Mouse (Mus musculus): ENCODE measurements around the gene Sept9.
"Not testable (repeated sequence)": the region's sequence is repeated elsewhere in the genome, so short reads cannot be mapped to it uniquely, and the experiment has no call there.

The Sept9 gene

DNA sequence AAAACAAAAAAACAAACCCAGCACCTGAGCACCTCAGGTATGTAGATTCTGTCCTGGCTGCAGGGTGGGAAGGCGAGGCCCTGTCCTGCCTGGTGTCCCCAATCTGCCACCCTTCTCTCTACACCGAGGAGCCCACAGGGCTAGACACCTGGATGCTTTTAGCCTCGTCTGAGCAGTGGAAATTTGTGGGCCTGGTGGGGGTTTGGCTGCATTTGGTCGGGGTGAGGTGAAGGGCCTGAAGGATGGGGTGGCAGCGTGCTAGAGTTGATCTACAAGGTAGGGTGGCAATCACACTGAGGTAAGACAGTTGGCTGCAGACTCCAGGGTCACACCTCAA lies 125.6 kb downstream of the Sept9 start:
- DNase-seq (ENCODE audit: low read depth, low spot score), result no peak

DNA sequence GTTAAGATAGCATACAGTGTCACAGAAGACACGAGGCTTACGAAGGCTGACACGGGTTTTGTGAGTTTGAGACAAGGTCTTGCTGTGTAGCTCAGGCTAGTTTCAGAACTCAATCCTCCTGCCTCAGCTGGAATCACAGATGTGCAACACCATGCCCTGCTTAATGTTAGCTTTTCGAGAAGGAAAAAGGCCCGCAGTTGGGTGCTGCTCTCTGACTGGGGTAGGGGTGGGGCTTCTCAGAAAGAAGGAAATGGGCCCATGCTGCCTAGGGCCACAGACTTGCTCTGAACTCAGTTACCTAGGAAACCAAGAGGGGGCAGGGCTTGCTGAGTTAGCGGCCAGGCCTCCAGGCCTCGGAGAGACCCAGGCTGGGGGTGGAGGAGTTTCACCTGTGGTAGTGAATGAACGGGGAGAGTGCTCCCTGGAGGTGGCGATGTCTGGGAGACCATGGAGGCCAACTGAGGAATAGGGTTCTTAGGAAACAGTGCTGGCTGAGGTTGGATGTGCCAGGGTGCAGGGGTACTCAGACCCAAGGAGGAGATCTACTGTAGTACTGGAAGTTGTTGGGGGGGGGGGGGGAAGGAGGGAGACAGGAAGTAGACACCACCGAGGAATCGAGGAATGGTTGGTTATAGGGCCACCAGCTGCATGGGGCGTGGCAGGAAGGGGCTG lies 126.1 kb downstream of the Sept9 start:
- DNase-seq (ENCODE audit: low read depth, low spot score), result peak; percentile 95

DNA sequence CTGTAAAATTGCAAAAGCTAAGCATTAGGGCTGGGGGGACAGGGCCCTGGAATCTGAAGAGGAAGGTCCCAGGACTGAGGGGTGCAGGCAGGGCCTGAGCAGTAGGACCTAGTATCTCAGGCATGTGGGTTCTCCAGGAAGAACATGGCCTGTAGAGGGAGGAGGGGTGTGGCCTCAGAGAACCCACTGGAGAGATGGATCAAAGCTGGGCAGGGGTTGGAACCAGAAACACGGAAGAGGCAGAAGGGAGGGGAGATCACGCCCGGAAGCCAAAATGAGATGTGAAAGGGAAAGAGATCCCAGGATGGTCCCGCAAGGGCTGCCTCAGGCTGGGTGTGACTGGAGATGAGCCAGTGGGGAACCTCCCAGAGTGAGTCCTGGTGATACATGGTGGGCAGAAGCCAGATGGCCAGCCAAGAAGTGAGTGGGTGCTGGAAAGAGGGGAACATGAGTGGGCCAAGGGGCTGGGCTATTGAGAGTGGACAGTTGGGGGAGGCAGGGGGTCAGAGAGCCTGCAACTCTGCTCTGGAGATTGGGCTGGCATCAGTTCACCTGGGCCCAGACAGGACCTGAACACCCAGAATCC lies 126.8 kb downstream of the Sept9 start:
- DNase-seq (ENCODE audit: low read depth, low spot score), result peak; percentile 87

DNA sequence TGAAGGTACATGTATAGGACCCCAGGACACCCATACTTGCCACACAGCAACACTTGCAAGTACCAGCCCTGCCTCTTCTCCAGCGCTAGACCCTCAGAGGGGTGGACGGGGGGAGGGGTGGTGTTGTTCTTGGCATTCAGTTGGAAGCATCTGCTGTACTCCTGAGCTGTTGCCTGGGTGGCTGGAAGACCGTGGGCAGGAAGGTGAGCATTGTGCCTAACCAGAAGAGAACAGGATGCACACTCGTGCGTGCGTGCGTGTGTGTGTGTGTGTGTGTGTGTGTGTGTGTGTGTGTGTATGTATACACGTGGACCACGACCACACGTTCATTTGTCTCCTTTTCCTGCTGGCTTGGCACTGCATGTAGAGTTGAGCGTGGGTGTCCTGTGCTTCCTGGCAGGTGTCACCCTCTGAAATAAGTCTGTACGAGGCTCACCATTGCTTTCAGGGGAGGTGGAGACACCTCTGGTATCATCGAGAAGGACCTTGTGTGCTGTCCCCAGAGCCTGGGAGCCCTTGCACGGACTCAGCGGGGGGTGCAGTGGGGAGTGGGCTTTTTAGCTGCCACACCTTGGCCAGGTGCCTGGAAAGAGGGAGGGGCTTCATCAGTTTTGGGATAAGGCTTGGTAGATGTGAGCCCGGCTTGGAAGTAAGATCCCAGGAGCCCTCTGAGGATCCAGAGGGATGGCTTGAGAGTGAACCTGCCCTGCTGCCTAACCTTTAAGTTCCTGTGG lies 127.6 kb downstream of the Sept9 start:
- DNase-seq (ENCODE audit: low read depth, low spot score), result no peak

DNA sequence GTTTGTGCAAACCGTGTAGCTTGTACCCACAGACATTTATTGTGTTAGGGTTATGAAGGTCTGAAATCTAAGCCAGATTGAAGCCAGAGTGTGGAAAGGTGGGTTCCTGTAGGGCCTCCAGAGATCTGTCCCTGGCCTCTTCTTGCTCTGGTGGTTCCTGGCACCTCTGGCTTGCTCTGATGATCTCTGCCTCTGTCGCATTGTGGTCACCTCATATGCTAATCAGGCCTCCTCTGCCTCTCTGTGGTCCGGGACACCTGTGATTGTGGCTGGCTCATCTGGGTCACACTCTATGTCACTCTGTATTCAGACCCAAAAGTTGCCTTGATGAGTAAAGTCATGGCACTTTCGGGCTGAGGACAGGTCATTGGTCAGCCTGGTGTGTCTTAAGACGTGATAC lies 128.2 kb downstream of the Sept9 start:
- DNase-seq (ENCODE audit: low read depth, low spot score), result no peak

DNA sequence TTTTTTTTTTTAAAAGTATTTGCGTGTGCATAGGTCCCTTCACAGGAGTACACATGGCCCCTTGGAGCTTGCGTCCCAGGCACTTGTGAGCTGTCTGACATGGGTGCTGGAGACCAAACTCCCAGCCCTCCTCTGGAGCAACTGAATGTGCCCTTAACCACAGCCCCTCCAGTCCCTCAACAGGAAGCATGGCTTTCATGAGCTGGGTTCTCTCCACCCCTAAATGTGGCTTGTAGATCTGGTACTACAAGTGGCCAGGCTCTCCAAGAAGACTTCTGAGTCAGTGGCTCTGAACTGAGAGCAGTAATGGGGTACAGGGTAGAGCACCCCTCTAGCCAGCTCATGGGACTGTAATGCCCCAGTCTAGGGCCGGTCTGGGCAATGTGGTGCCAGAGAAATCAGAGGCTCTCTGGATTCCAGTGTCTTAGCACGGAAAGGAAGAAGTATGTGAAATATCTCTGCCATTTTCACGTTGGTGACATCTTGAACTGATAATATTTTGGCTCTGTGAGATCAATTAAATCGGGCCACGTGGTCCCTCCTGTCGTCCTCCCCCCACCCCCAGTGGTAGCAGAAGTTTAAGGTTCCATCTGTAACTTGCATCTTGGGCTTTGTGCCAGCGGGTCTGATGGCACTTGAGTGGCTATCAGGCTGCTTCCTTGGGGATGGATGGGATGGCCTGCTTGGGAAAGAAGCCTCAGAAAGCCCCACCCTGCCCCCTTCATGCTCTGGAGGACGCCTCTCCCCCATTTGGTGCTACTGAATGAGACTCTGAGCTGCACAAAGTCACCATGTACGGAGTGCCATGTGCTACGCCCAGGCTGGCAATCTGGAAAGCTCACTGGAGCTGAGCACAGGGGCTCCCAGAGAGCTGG lies 130.9 kb downstream of the Sept9 start:
- DNase-seq (ENCODE audit: low read depth, low spot score), result no peak

DNA sequence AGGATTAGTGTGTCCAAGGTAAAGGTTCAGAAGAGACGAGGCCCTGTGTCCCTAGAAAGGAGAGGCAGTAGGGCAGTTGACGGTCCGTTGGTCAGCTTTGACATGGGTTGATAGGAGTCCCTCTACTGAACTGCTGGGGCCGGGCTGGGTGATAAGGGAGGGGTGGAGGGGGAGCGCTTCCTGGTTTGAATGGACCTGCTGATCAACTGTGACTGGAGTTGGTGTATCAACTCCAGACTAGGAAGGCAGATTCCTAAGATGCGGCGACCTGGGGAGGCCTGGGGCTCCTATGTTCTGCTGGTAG lies 131.4 kb downstream of the Sept9 start:
- no peak for DNase-seq (ENCODE audit: low read depth, low spot score)

DNA sequence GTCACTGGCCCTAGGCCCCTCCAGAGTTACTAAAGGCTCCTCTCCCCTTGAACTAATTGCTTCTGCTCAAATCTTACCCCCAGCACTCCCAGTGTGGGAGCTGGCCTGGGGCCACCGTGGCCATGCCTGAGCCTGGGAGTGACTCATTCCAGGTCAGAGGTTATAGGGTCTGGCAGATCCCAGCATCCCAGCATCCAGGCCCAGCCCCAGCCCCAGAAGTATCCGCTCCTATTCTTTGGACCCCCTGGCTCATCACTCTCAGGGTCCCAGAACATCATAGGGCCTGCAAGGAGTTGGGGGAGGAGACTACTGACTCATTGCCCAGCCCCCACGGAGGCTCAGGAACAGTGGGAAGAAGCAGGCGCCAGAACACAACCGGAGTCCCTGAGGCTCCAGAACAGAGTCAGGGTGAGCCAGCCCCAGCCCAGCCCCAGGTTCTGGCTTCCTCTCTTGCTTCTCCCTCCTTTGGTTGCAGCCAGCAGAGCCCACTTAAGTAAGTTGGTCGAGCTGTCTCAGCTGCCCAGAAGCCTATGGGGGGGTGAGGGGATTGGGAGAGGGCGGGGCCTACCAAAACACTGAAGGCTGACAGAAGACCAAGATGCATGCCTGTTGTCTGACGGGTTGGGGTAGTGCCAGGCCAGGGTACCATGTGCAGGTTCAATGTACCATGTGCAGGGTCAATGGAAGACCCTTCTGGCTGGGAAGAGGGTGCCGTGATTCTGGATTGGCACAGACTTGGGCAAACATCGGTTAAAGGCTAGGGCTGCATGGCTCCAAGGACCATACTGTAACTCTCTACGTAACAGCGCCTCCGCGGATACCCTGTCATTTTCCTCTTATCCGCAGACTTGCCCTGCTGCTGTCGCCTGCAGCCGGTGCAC lies 132.1 kb downstream of the Sept9 start:
- DNase-seq (ENCODE audit: low read depth, low spot score), result no peak

DNA sequence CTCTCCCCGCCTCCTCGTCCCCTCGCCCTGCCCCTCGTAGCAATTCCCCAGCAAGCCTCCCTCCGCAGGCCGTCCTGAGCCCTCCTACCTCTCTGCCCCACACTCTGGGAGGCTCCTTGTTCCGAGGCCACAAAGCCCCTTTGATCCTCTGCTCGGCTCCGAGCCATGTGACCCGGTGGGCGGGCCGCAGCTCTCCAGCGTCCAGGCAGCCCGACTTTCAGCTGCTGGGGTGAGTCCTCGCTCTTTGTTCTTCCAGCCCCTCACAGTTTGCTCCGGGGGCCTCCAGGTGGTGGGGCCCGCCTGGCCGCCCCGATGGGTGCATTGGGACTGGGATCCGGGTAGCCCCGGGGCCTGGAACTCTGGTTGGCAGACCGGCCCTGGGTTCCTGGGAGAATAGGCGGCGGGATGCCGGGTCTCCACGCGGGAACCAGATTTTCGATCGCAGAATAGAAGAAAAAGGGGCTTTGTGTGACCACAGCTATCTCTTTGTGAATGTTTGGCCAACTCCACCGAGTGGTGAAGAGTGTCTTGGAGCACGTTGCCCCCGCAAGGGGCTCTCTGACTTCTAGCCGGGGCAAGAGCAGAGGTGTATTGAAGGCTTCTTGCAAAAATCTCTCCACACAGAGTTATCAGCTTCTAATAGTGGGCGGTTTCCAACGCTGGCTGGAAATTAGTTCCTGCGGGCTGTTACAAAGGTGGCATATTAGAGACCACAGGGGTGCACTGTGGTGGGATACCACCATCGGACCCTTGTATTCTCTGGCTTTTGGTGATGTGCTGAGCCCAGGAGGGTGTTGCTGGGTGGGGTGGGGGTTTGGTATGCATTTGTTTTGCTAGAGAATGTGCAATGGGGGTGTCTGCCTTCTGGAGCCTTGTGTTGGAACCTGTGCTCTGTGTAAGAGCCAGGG lies 133.0 kb downstream of the Sept9 start:
- DNase-seq (ENCODE audit: low read depth, low spot score), result peak; percentile 76

DNA sequence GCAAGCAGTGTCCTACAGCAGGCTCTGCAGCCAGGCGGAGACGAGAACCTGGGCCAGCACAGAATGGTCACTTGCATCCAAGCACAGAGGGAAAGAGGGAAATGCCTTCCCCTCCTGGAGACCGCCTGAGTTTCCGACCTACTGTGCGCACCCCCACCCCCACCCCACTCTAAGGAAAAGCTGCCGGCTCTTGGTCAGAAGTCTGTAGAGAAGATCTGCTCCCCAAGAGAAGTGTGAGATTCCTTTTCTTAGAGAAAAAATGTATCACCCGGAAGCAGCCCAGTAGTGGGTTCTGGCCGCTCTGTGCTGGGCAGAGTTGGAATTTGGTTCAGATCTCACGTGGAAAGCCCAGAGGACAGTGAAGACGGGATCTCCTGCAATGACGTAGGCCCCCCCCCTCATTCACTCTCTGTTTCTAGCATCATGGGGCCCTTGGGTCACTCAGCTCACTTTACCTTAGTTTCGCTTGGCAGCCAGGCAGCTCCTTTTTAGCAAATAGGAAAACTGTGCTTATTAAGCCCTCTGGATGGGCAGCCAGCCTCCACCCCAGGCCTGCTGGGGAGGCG lies 133.8 kb downstream of the Sept9 start:
- DNase-seq (ENCODE audit: low read depth, low spot score), result no peak

DNA sequence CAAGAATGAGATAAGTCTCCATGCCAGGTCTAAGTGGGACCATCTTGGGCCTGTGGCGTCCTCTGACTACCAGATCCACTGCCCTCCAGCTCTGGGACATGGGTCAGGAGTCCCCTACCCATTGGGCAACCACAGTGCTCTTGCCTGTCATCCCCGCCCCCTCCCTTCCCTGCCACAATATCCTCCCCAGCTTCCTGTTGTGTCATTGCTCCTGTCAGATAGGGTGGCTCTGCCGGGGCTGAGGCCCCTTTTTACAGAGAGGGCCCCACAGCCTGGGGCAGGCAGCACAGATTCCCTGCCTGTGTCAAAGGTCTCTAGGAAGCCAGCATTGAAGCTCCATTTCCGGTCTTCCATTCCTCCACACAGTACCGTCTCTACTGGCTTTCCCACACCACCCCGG lies 134.6 kb downstream of the Sept9 start:
- DNase-seq (ENCODE audit: low read depth, low spot score), result no peak

DNA sequence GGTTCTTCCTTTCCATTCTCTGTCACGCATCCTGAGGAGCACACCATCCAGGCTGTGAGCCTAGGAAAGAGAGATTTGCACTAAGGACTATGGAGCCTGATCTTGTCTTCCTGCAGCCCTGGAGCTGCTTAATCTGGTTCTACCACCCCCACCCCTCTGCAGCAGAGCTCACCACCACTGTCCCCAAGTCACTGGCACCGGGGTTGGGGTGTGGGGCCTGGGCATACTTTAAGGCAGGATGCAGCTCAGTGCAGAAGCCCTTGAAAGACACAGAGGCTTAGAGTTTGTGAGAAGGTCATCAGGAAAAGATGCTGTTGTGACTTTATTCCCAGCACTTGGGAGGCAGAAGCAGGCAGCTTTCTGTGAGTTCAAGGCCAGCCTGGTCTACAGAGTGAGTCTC lies 135.7 kb downstream of the Sept9 start:
- no peak for DNase-seq (ENCODE audit: low read depth, low spot score)

DNA sequence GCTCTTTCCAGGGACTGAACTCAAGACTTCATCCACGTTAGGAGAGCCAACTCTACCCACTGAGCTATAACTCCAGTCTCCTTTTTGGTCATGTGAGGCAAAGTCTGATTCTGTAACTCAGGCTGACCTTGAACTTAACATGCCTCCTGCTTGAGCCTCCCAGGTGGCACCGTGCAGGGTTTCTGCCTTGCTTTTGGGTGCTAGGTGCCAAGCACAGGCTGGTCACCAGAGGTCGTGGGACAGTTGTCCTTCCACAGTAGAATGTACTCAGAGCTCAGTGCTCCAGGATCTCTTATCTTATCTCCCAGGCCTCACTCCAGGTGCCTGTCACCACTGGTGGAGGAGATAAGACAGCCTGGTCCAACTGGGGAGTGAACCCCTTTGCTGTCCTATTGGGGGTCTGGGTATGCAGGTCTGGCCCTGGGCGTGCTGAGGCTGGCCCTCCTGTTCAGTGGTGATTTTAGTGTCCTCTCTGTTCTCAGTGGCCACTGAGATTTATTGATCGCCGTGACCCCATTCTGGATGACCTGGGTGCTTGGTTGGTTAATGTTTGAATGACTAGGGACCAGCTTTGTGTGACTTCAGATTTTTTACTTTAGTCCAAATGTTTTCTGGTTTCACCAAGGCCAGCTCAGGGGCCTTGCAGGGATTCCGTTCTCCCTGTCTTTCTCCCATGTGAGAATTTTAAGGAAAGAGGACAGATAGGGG lies 136.8 kb downstream of the Sept9 start:
- no peak for DNase-seq (ENCODE audit: low read depth, low spot score)

DNA sequence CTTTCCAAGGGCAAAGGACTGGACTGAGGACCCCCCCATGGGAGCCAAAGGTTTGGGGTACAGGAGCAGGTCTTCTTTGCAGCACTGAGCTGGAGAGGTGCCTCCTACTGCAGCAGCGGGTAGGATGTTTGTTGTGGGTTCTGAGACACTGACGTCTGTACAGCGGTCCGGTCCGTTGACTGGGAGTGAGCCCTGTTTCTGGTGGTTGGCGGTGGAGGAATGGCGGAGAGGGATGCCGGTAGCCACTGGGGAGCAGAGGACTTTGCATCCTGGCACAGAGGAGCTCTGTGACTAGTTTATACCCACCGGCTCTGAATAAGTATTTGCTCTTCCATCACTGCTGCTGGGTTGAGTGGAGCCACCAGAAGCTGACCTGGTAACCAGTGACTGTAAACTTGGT lies 138.3 kb downstream of the Sept9 start:
- no peak for DNase-seq (ENCODE audit: low read depth, low spot score)

DNA sequence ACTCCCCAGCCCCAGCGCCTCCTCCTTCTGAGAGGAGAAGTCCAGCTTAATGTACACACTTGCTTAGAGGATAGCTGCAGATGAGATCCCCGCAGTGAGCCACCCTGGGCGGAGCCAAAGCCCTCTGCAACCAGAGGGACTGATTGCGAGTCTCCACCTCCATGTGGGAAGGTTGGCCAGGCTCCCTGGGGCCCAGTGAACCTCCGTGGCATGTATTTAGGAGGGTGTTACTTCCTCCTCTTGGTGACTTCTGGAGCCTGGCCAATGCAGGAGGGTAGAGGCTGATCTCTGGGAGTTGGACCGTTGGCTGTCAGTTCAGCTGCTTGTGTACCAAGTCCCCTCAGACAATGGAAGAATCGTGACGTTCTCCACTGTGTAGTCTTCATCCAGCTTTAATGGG lies 139.0 kb downstream of the Sept9 start:
- DNase-seq (ENCODE audit: low read depth, low spot score), result no peak

DNA sequence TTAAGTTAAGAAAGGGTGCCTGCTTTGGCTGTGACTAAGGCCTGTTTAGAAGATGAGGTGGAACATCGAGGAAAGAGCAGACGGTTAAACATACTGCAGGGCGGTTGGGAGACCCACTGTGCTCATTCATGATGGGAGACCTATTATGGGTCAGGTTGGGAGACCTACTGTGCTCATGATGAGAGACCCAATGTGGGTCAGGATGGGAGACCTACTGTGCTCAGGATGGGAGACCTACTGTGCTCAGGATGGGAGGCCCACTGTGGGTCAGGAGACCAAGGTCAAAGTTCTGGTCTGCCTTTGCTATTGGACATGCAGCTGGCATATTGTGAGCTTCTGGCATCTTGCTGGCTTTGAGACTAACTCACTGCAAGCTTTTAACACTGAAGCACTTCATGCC lies 139.6 kb downstream of the Sept9 start:
- DNase-seq (ENCODE audit: low read depth, low spot score), result no peak

DNA sequence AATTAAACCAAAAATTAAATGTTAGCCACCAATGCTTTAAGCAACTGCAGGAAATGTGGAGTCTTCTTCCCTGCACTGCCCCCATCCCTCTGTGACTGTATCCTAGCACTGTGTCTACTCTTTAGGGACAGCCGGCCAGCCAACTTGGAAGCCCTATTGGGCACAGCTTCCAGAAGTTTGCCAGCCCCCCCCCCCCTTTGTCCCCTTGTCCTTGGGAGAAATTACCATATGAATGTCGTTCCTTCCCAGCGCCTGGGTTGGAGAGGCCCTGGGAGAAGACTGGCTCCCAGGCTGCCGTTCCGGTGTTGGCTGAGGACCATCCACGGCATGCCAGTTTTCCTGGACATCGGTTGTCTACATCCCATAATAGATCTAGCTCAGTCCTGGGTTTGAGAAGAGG lies 141.8 kb downstream of the Sept9 start:
- DNase-seq (ENCODE audit: low read depth, low spot score), result no peak

DNA sequence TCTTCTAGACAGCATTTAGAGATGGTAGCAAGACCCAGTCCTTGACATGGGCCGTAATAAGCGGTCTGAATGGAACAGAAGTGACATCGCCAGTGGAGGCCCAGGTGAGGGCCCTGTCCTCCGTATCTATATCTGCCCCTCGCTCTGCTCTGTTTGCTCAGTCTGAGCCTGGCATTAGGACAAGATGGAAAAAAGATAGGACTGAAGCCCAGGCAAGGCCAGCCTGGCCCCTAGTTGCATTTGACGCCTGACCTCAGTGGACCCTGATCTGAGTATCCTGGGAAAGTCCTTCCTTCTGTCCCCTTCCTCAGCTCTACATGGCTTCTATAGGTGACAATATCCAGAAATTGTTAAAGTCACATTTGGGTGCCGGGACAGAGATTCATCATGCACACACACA lies 142.6 kb downstream of the Sept9 start:
- no peak for DNase-seq (ENCODE audit: low read depth, low spot score)

DNA sequence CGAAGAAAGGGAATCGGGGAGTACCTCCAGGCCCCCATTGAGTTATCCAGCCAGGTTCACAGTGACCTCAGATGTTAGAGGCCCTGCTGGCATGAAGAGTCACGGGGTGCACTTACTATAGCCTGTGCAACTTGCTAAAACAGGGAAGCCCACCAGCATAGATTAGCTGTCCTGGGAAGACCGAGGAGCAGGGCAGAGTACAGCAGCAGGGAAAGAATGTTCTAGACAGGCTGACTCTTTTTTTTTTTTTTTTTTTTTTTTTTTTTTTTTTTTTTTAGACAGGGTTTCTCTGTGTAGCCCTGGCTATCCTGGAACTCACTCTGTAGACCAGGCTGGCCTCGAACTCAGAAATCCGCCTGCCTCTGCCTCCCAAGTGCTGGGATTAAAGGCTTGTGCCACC lies 143.0 kb downstream of the Sept9 start:
- not testable (repeated sequence) for DNase-seq (ENCODE audit: low read depth, low spot score)

DNA sequence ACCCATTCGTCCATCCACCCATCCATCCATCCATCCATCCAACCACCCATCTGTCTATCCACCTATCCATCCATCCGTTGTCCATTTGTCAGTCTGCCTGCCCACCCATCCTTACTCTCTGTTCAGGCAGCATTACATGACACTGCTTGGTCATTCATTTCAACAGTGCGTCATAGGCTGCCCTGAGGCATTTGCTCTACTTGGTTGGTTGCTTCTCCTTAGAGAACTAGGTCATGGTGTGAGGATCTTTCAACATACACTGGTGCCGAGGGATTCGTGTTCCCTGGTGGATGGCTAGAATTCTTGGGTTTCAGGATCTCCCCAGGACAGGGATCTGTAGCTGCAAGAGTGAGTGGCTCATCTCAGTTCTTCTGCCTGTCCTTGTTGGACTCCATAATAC lies 144.3 kb downstream of the Sept9 start:
- no peak for DNase-seq (ENCODE audit: low read depth, low spot score)

All from WW6 (cell line).